In the genomic region with DNA sequence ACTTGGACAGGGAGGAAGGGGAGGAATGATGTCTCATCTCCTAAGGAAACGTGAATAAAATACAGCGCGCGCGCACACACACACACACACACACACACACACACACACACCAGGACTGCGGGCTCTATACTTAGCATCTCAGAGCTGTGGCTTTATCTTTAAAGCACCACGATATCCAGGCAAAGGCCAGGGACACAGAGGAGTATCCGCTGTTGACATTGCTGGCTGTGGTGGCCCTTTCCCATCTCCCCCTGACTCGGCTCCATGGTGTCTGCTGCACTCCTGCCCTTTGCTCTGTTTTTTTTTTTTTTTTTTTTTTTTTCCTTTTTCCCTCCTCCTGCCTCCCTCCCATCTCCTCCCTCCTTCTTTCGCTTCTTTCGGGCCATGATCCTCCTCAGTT, we compare ENCODE assay signal across 24 mouse cellular contexts. TPM values are rescaled to one million over a fixed set of nuclear protein-coding genes. Genes with fewer than 3 reads are reported as not detected.
A peak's percentile ranks its signal among the peaks of the same experiment; 100 is the strongest.
DNase-seq lines count a peak whose midpoint lies in the region; ATAC-seq and TF ChIP-seq lines count a peak whose summit lies in the region.
"Had no signal": no experiment of that assay in that cellular context is flagged by ENCODE, and none has a peak within 500 bp of the region (broad histone marks: within the 10 kb centered on the region; RNA-seq: fewer than 3 reads in every experiment).

No protein-coding gene starts in this region.

- peaks cover 9% of the 10 kb centered on the region; the same call in 1 of the 2 replicates for H3K36me3 ChIP-seq in heart, embryonic 12.5 days
- H3K36me3 ChIP-seq in heart, embryonic 16.5 days (ENCODE audit: control insufficient read depth, insufficient read depth), result no peaks in the 10 kb centered on the region
- 0 out of 2 replicates have a peak, but pooled peaks cover 5% of the 10 kb centered on the region for H3K36me3 ChIP-seq in liver, embryonic 11.5 days (ENCODE audit: control insufficient read depth, insufficient read depth, low read length)
- H3K36me3 ChIP-seq in liver, postnatal 0 days (replicated peaks; ENCODE audit: insufficient read depth, low read length), result no peaks in the 10 kb centered on the region; the same call in 1 of the 2 replicates
- H3K36me3 ChIP-seq: midbrain, embryonic 15.5 days; neural tube, embryonic 12.5 days; stomach, embryonic 15.5 days had no signal

- no peak overlapping the region for H3K4me3 ChIP-seq in heart, embryonic 12.5 days
- H3K4me3 ChIP-seq in heart, embryonic 16.5 days (ENCODE audit: low read length), result no peak overlapping the region
- no peak overlapping the region for H3K4me3 ChIP-seq in liver, embryonic 11.5 days (ENCODE audit: low read depth, low read length)
- H3K4me3 ChIP-seq in liver, postnatal 0 days (ENCODE audit: low read depth, low read length), result no peak overlapping the region
- H3K4me3 ChIP-seq: forebrain, embryonic 10.5 days; midbrain, embryonic 15.5 days; neural tube, embryonic 12.5 days; stomach, embryonic 15.5 days had no signal

- peaks cover 5% of the 10 kb centered on the region; the same call in 1 of the 2 replicates for H3K9me3 ChIP-seq in heart, embryonic 12.5 days (replicated peaks)
- peaks cover 6% of the 10 kb centered on the region; the same call in 1 of the 2 replicates for H3K9me3 ChIP-seq in heart, embryonic 16.5 days (replicated peaks; ENCODE audit: control insufficient read depth, low read length)
- no peaks in the 10 kb centered on the region for H3K9me3 ChIP-seq in liver, embryonic 11.5 days (ENCODE audit: control insufficient read depth, low read length)
- H3K9me3 ChIP-seq in liver, postnatal 0 days (ENCODE audit: low read length), result no peaks in the 10 kb centered on the region
- H3K9me3 ChIP-seq: midbrain, embryonic 15.5 days; neural tube, embryonic 12.5 days; stomach, embryonic 15.5 days had no signal

- ATAC-seq in heart, embryonic 12.5 days (ENCODE audit: insufficient number of reproducible peaks, low FRiP score), result peak; percentile 54
- ATAC-seq in heart, embryonic 16.5 days (replicated peaks; ENCODE audit: extremely low read depth, insufficient read depth, low FRiP score), result peak; percentile 55
- ATAC-seq in liver, embryonic 11.5 days (replicated peaks; ENCODE audit: low FRiP score), result no peak
- peak; percentile 35; the same call in 1 of the 2 replicates for ATAC-seq in liver, postnatal 0 days
- ATAC-seq: inflammation-experienced regulatory T-cells, adult 6 months; lung, postnatal 0 days; midbrain, embryonic 15.5 days; Patski had no signal

- peak overlapping the region; percentile 24; the same call in 1 of the 2 replicates for H3K4me2 ChIP-seq in heart, embryonic 12.5 days
- H3K4me2 ChIP-seq in heart, embryonic 16.5 days (ENCODE audit: low read depth, low read length), result no peak overlapping the region; the same call in 1 of the 2 replicates
- no peak overlapping the region for H3K4me2 ChIP-seq in liver, embryonic 11.5 days
- H3K4me2 ChIP-seq in liver, postnatal 0 days (ENCODE audit: low read depth, low read length), result no peak overlapping the region
- H3K4me2 ChIP-seq: hindbrain, embryonic 14.5 days; midbrain, embryonic 15.5 days; neural tube, embryonic 12.5 days; stomach, embryonic 15.5 days had no signal

- no peak for DNase-seq in heart, adult 8-10 months (ENCODE audit: low spot score)
- no peak for DNase-seq in liver, embryonic 11.5 days (ENCODE audit: low spot score)
- no peak for DNase-seq in liver, postnatal 0 days
- DNase-seq in thymus, postnatal 36 days, result no peak
- DNase-seq in spleen, adult 12 weeks (ENCODE audit: low spot score), result no peak
- DNase-seq: cerebellum, adult 18-20 months; cerebellum, postnatal 14 days; gastrocnemius, postnatal 36 days; kidney, adult 18-20 months; kidney, postnatal 10 days; left cerebral cortex, postnatal 4 days; thymus, adult 18-20 months had no signal

- H3K27ac ChIP-seq in heart, embryonic 12.5 days (ENCODE audit: poor library complexity, severe bottlenecking), result peak overlapping the region; percentile 18
- H3K27ac ChIP-seq in heart, embryonic 16.5 days (ENCODE audit: low read length), result no peak overlapping the region
- H3K27ac ChIP-seq in liver, embryonic 11.5 days (ENCODE audit: low read depth, low read length), result 0 out of 2 replicates have a peak overlapping the region, but pooled peaks have one; percentile 11
- H3K27ac ChIP-seq in liver, postnatal 0 days (ENCODE audit: low read depth), result no peak overlapping the region
- H3K27ac ChIP-seq: forebrain, embryonic 10.5 days; hindbrain, embryonic 14.5 days; macrophage; midbrain, embryonic 15.5 days; neural tube, embryonic 12.5 days; stomach, embryonic 15.5 days had no signal

- no peaks in the 10 kb centered on the region for H3K27me3 ChIP-seq in heart, embryonic 12.5 days (replicated peaks)
- no peaks in the 10 kb centered on the region for H3K27me3 ChIP-seq in heart, embryonic 16.5 days (ENCODE audit: control insufficient read depth, insufficient read depth, low read length)
- no peaks in the 10 kb centered on the region for H3K27me3 ChIP-seq in liver, embryonic 11.5 days (replicated peaks; ENCODE audit: control insufficient read depth, insufficient read depth, low read length)
- H3K27me3 ChIP-seq in liver, postnatal 0 days (ENCODE audit: insufficient read depth, low read length), result no peaks in the 10 kb centered on the region
- H3K27me3 ChIP-seq: CH12.LX; midbrain, embryonic 15.5 days; neural tube, embryonic 12.5 days; Patski; stomach, embryonic 15.5 days had no signal

- peaks cover 52% of the 10 kb centered on the region for H3K4me1 ChIP-seq in heart, embryonic 12.5 days (replicated peaks)
- H3K4me1 ChIP-seq in heart, embryonic 16.5 days (ENCODE audit: control insufficient read depth, insufficient read depth, low read length), result peaks cover 26% of the 10 kb centered on the region
- H3K4me1 ChIP-seq in liver, embryonic 11.5 days (replicated peaks; ENCODE audit: control insufficient read depth, insufficient read depth, low read length), result peaks cover 38% of the 10 kb centered on the region
- peaks cover 14% of the 10 kb centered on the region for H3K4me1 ChIP-seq in liver, postnatal 0 days (ENCODE audit: insufficient read depth)
- H3K4me1 ChIP-seq: midbrain, embryonic 15.5 days had no signal

- no peak overlapping the region for H3K9ac ChIP-seq in heart, embryonic 12.5 days
- H3K9ac ChIP-seq in heart, embryonic 16.5 days (ENCODE audit: low read length), result no peak overlapping the region
- H3K9ac ChIP-seq in liver, embryonic 11.5 days (ENCODE audit: low read depth, low read length), result no peak overlapping the region
- H3K9ac ChIP-seq in liver, postnatal 0 days (replicated peaks), result no peak overlapping the region
- H3K9ac ChIP-seq: hindbrain, embryonic 14.5 days; midbrain, embryonic 15.5 days; neural tube, embryonic 12.5 days; stomach, embryonic 15.5 days had no signal

- no peak for TF ChIP-seq CTCF in liver, postnatal 0 days (IDR thresholded peaks at IDR 0.05; ENCODE audit: low read depth)

- WGBS in heart, embryonic 12.5 days, result 26% methylated on average over 11 of the region's 11 CpGs
- WGBS in heart, embryonic 16.5 days, result 34% methylated on average over 11 of the region's 11 CpGs
- 65% methylated on average over 11 of the region's 11 CpGs for WGBS in liver, embryonic 11.5 days
- WGBS in liver, postnatal 0 days (ENCODE audit: insufficient replicate concordance), result 55% methylated on average over 11 of the region's 11 CpGs

- no peak for TF ChIP-seq EP300 in liver, postnatal 0 days (IDR thresholded peaks at IDR 0.05; ENCODE audit: low read depth)

RNA-seq across cellular contexts. Expression of a gene that starts 29.3 kb away (rescaled TPM):
- 1.1 and 1.4 TPM in 2 replicates for polyA plus RNA-seq in heart, embryonic 12.5 days (2016; fragmentation: Nextera tagmentation; extraction: Ambion mirVana)
- 10 to 100 TPM; 32.4 to 33.8 (median 33.1) TPM for total RNA-seq in heart, adult 8-10 months (2022)
- 1.2 and 1.8 TPM in 2 replicates for polyA plus RNA-seq in heart, embryonic 16.5 days (2015; fragmentation: Nextera tagmentation; extraction: Ambion mirVana)
- 1.6 and 2.3 TPM in 2 replicates for polyA plus RNA-seq in liver, embryonic 11.5 days (2014; fragmentation: Nextera tagmentation; extraction: Ambion mirVana)
- 0.66 and 0.73 TPM in 2 replicates for polyA plus RNA-seq in liver, postnatal 0 days (2015; fragmentation: Nextera tagmentation; extraction: Ambion mirVana)

RNA-seq across cellular contexts. Expression of a gene that starts 51.5 kb away (rescaled TPM):
- polyA plus RNA-seq in heart, embryonic 12.5 days (2016; fragmentation: Nextera tagmentation; extraction: Ambion mirVana), result 21.8 and 23.0 TPM in 2 replicates
- total RNA-seq in heart, adult 8-10 months (2022), result 10 to 100 TPM in 3 of 4 experiments, 1 to 10 TPM in 1; 9.2 to 15.2 (median 12.3) TPM
- 17.6 and 21.1 TPM in 2 replicates for polyA plus RNA-seq in heart, embryonic 16.5 days (2015; fragmentation: Nextera tagmentation; extraction: Ambion mirVana)
- 30.2 and 31.1 TPM in 2 replicates for polyA plus RNA-seq in liver, embryonic 11.5 days (2014; fragmentation: Nextera tagmentation; extraction: Ambion mirVana)
- 6.7 and 7.1 TPM in 2 replicates for polyA plus RNA-seq in liver, postnatal 0 days (2015; fragmentation: Nextera tagmentation; extraction: Ambion mirVana)

RNA-seq across cellular contexts. Expression of a gene that starts 54.2 kb away (rescaled TPM):
- polyA plus RNA-seq in heart, embryonic 12.5 days (2016; fragmentation: Nextera tagmentation; extraction: Ambion mirVana), result 3.3 and 4.9 TPM in 2 replicates
- total RNA-seq in heart, adult 8-10 months (2022), result 1 to 10 TPM; 2.5 to 4.0 (median 3.6) TPM
- polyA plus RNA-seq in heart, embryonic 16.5 days (2015; fragmentation: Nextera tagmentation; extraction: Ambion mirVana), result 7.9 and 20.5 TPM in 2 replicates
- polyA plus RNA-seq in liver, embryonic 11.5 days (2014; fragmentation: Nextera tagmentation; extraction: Ambion mirVana), result 24.1 and 27.3 TPM in 2 replicates
- polyA plus RNA-seq in liver, postnatal 0 days (2015; fragmentation: Nextera tagmentation; extraction: Ambion mirVana), result 8.3 and 9.0 TPM in 2 replicates

Comparison
In these comparisons a context has a peak if more than half of its experiments do, and no peak if none do; other contexts are left out.
1. H3K27ac ChIP-seq: peak in heart, embryonic 12.5 days (single experiment) and liver, embryonic 11.5 days (single experiment); none in heart, embryonic 16.5 days (single experiment) and liver, postnatal 0 days (single experiment).